Mouse (Mus musculus) liver, embryonic 13.5 days (tissue): ENCODE results near the gene Gzmm. TPM values are rescaled to one million over a fixed set of nuclear protein-coding genes. Genes with fewer than 3 reads are reported as not detected.

Source experiments
- ATAC-seq: fragments of 200-750 bp; cut with Nextera tagmentation; 2 replicates; pipeline ENCODE4 v1.8.0; 2017; ENCODE audit warnings: low read depth, mild to moderate bottlenecking, moderate number of reproducible peaks, moderate library complexity
- DNase-seq: peaks from one replicate; pipeline ENCODE4 v3.0.0; 2022
- H3K27ac ChIP-seq: fragments of 300-500 bp; sonication (generic); 2 replicates; pipeline ENCODE4 v1.5.1; 2015; ENCODE audit warnings: moderate library complexity, mild to moderate bottlenecking, inconsistent platforms
- H3K27me3 ChIP-seq: fragments of 300-500 bp; sonication (generic); 2 replicates; pipeline ENCODE4 v1.6.1; 2015; ENCODE audit warnings: mild to moderate bottlenecking, inconsistent platforms
- H3K36me3 ChIP-seq: fragments of 300-500 bp; sonication (generic); 2 replicates; pipeline ENCODE4 v1.6.1; 2015; ENCODE audit warnings: mild to moderate bottlenecking, inconsistent platforms
- H3K4me1 ChIP-seq: fragments of 300-500 bp; sonication (generic); replicated peaks from 2 replicates; pipeline ENCODE4 v1.6.1; 2015; ENCODE audit warnings: inconsistent platforms
- H3K4me2 ChIP-seq: fragments of 300-500 bp; sonication (generic); 2 replicates; pipeline ENCODE4 v1.6.1; 2015; ENCODE audit warnings: inconsistent platforms, mild to moderate bottlenecking, moderate library complexity
- H3K4me3 ChIP-seq: fragments of 300-500 bp; sonication (generic); replicated peaks from 2 replicates; pipeline ENCODE4 v1.5.1; 2015; ENCODE audit warnings: mild to moderate bottlenecking, inconsistent platforms
- H3K9ac ChIP-seq: fragments of 300-500 bp; sonication (generic); 2 replicates; pipeline ENCODE4 v1.6.1; 2015; ENCODE audit warnings: mild to moderate bottlenecking, inconsistent platforms
- H3K9me3 ChIP-seq: fragments of 300-500 bp; sonication (generic); replicated peaks from 2 replicates; pipeline ENCODE4 v1.6.1; 2016; ENCODE audit warnings: inconsistent platforms
- WGBS: fragments of 180-500 bp; shearing (Covaris S2); methylation state at CpG from one replicate; pipeline ENCODE4 v1.1.7; 2015; ENCODE audit not compliant: insufficient replicate concordance; 5-methylcytosine and 5-hydroxymethylcytosine counted together
- polyA plus RNA-seq: library from polyadenylated mRNA; unstranded; fragments of >200 nt; fragmentation: Nextera tagmentation; extraction: Ambion mirVana; gene quantifications from 2 replicates; pipeline ENCODE4 v1.2.1, GENCODE M21; 2015

Gzmm gene
- polyA plus RNA-seq, 1 experiment from 2014 or later = 0.32 TPM

- no peak for DNase-seq
- Histone ChIP-seq H3K36me3 (no peaks in the 10 kb centered on the region), H3K9me3 (no peaks in the 10 kb centered on the region), H3K4me3 (no peak overlapping the region), H3K27ac (no peak overlapping the region), H3K4me1 (peaks cover 23% of the 10 kb centered on the region), H3K9ac (no peak overlapping the region), H3K27me3 (peaks cover 9% of the 10 kb centered on the region; the same call in 1 of the 2 replicates), H3K4me2 (peak overlapping the region; percentile 89; the same call in 1 of the 2 replicates)
- ATAC-seq = no peak
- WGBS = 77% methylated on average over 5 of the region's 5 CpGs
Observed at GRCm38 (mm10) chr10:79668076-79668475, 20.7 kb upstream of the Gzmm start.

GRCm38 (mm10) chr10:79668771-79669575 is 19.8 kb upstream of the Gzmm start, which contains the start of gene Tpgs1:
Gene Tpgs1, plus strand, starts transcription at chr10:79669369.
- DNase-seq = peak; percentile 85
- Histone ChIP-seq H3K9ac (peak within 1 kb of the TSS; percentile 86), H3K4me2 (peak within 1 kb of the TSS; percentile 89), H3K4me1 (peaks cover 23% of the 10 kb centered on the region), H3K27ac (peak within 1 kb of the TSS; percentile 83), H3K9me3 (no peaks in the 10 kb centered on the region), H3K4me3 (peak within 1 kb of the TSS; percentile 86), H3K27me3 (peaks cover 9% of the 10 kb centered on the region; the same call in 1 of the 2 replicates), H3K36me3 (no peaks in the 10 kb centered on the region)
- under 1% methylated on average over 45 of the region's 45 CpGs for WGBS
- peak; percentile 73 for ATAC-seq

- Histone ChIP-seq H3K27ac (peak overlapping the region; percentile 83), H3K4me2 (peak overlapping the region; percentile 89), H3K9me3 (no peaks in the 10 kb centered on the region), H3K4me1 (peaks cover 23% of the 10 kb centered on the region), H3K27me3 (peaks cover 9% of the 10 kb centered on the region; the same call in 1 of the 2 replicates), H3K9ac (peak overlapping the region; percentile 86), H3K4me3 (peak overlapping the region; percentile 86), H3K36me3 (no peaks in the 10 kb centered on the region)
- DNase-seq (peak; percentile 61), ATAC-seq (peak; percentile 54)
- under 1% methylated on average over 47 of the region's 47 CpGs for WGBS
Observed at GRCm38 (mm10) chr10:79669576-79670057, 19.2 kb upstream of the Gzmm start.

- peak overlapping the region; percentile 86 for H3K4me3 ChIP-seq
- DNase-seq (no peak), ATAC-seq (peak; percentile 13; the same call in 1 of the 2 replicates)
- peak overlapping the region; percentile 89 for H3K4me2 ChIP-seq
- H3K9me3 ChIP-seq = no peaks in the 10 kb centered on the region
- peaks cover 4% of the 10 kb centered on the region; the same call in 1 of the 2 replicates for H3K27me3 ChIP-seq
- WGBS = 34% methylated on average over 15 of the region's 15 CpGs
- peak overlapping the region; percentile 86 for H3K9ac ChIP-seq
- H3K36me3 ChIP-seq = 0 out of 2 replicates have a peak, but pooled peaks cover 1% of the 10 kb centered on the region
- H3K27ac ChIP-seq = peak overlapping the region; percentile 83
- H3K4me1 ChIP-seq = peaks cover 23% of the 10 kb centered on the region
Observed at GRCm38 (mm10) chr10:79670071-79670888, 18.5 kb upstream of the Gzmm start.

- peak overlapping the region; percentile 89; the same call in 1 of the 2 replicates for H3K4me2 ChIP-seq
- H3K4me3 ChIP-seq = no peak overlapping the region
- 76% methylated on average over 6 of the region's 6 CpGs for WGBS
- H3K9me3 ChIP-seq = no peaks in the 10 kb centered on the region
- no peak overlapping the region for H3K9ac ChIP-seq
- DNase-seq (no peak), ATAC-seq (no peak)
- peaks cover 23% of the 10 kb centered on the region for H3K4me1 ChIP-seq
- no peak overlapping the region for H3K27ac ChIP-seq
- H3K27me3 ChIP-seq = peaks cover under 1% of the 10 kb centered on the region; the same call in 1 of the 2 replicates
- H3K36me3 ChIP-seq = peaks cover 8% of the 10 kb centered on the region; the same call in 1 of the 2 replicates
Observed at GRCm38 (mm10) chr10:79671396-79672087, 17.3 kb upstream of the Gzmm start.

- no peak overlapping the region for H3K4me2 ChIP-seq
- 56% methylated on average over 3 of the region's 3 CpGs for WGBS
- H3K4me3 ChIP-seq = no peak overlapping the region
- H3K4me1 ChIP-seq = peaks cover 23% of the 10 kb centered on the region
- ATAC-seq = no peak
- H3K27me3 ChIP-seq = no peaks in the 10 kb centered on the region; the same call in 1 of the 2 replicates
- H3K27ac ChIP-seq = no peak overlapping the region
- no peak for DNase-seq
- no peak overlapping the region for H3K9ac ChIP-seq
- H3K36me3 ChIP-seq = peaks cover 8% of the 10 kb centered on the region; the same call in 1 of the 2 replicates
- H3K9me3 ChIP-seq = no peaks in the 10 kb centered on the region
Observed at GRCm38 (mm10) chr10:79672088-79672455, 16.7 kb upstream of the Gzmm start.

- H3K9ac ChIP-seq = no peak overlapping the region
- H3K4me2 ChIP-seq = no peak overlapping the region
- no peak overlapping the region for H3K4me3 ChIP-seq
- ATAC-seq (no peak), DNase-seq (no peak)
- H3K27ac ChIP-seq = no peak overlapping the region
- no peaks in the 10 kb centered on the region for H3K9me3 ChIP-seq
- H3K27me3 ChIP-seq = no peaks in the 10 kb centered on the region
- peaks cover 23% of the 10 kb centered on the region for H3K4me1 ChIP-seq
- H3K36me3 ChIP-seq = peaks cover 8% of the 10 kb centered on the region; the same call in 1 of the 2 replicates
- 81% methylated on average over 3 of the region's 3 CpGs for WGBS
Observed at GRCm38 (mm10) chr10:79673054-79673453, 15.8 kb upstream of the Gzmm start.

- Histone ChIP-seq H3K4me1 (peaks cover 19% of the 10 kb centered on the region), H3K9ac (no peak overlapping the region), H3K27ac (no peak overlapping the region), H3K4me2 (no peak overlapping the region), H3K9me3 (no peaks in the 10 kb centered on the region), H3K36me3 (peaks cover 8% of the 10 kb centered on the region; the same call in 1 of the 2 replicates), H3K4me3 (no peak overlapping the region), H3K27me3 (peaks cover 2% of the 10 kb centered on the region; the same call in 1 of the 2 replicates)
- ATAC-seq (no peak), DNase-seq (no peak)
- 64% methylated on average over 44 of the region's 44 CpGs for WGBS
Observed at GRCm38 (mm10) chr10:79675346-79676035, 13.3 kb upstream of the Gzmm start.

GRCm38 (mm10) chr10:79680606-79681495 is 8.0 kb upstream of the Gzmm start:
- Histone ChIP-seq H3K4me1 (peaks cover 42% of the 10 kb centered on the region), H3K4me3 (peak overlapping the region; percentile 91), H3K36me3 (peaks cover 23% of the 10 kb centered on the region), H3K9ac (peak overlapping the region; percentile 91), H3K4me2 (peak overlapping the region; percentile 86), H3K9me3 (no peaks in the 10 kb centered on the region), H3K27me3 (peaks cover 2% of the 10 kb centered on the region; the same call in 1 of the 2 replicates), H3K27ac (peak overlapping the region; percentile 98)
- DNase-seq (peak; percentile 19), ATAC-seq (peak; percentile 9)
- 21% methylated on average over 11 of the region's 11 CpGs for WGBS
